Mouse (Mus musculus) forebrain, embryonic 11.5 days (tissue): ENCODE measurements around the gene Ccr10. TPM values are rescaled to one million over a fixed set of nuclear protein-coding genes. Genes with fewer than 3 reads are reported as not detected.

Source experiments
- microRNA-seq: library from miRNA; unstranded; fragments of <30 nt; microRNA quantifications from one replicate; pipeline ENCODE4, GENCODE M21; 2016; ENCODE audit not compliant: insufficient number of aligned reads
- polyA plus RNA-seq: library from polyadenylated mRNA; unstranded; fragments of >200 nt; fragmentation: Nextera tagmentation; extraction: Ambion mirVana; gene quantifications from 2 replicates; pipeline ENCODE4 v1.2.1, GENCODE M21; 2014

The Ccr10 gene
- polyA plus RNA-seq, 1 experiment from 2014 or later, result 0.17 TPM

Small RNA genes lying within 50 kb of the gene (microRNA-seq; reads per million reads assigned to microRNA genes)
- gene Gm27626, result not detected

Other genes with a start within 250 kb of the Ccr10 start
- gene Stat3, start 235.9 kb downstream of the Ccr10 start, polyA plus RNA-seq, result 26.2 and 27.8 TPM in 2 replicates
- 11.8 and 14.2 TPM in 2 replicates for gene Cavin1, start 204.6 kb downstream of the Ccr10 start, polyA plus RNA-seq
- 44.7 and 47.0 TPM in 2 replicates for gene Atp6v0a1, start 166.0 kb downstream of the Ccr10 start, polyA plus RNA-seq
- gene Naglu, start 105.4 kb downstream of the Ccr10 start, polyA plus RNA-seq, result 6.9 and 7.8 TPM in 2 replicates
- 0.19 TPM in 1 of 2 replicates, not detected in the other for gene Hsd17b1, start 97.0 kb downstream of the Ccr10 start, polyA plus RNA-seq
- gene Coasy, start 92.9 kb downstream of the Ccr10 start, polyA plus RNA-seq, result 50.4 and 51.5 TPM in 2 replicates
- gene Mlx, start 88.2 kb downstream of the Ccr10 start, polyA plus RNA-seq, result 41.8 and 44.3 TPM in 2 replicates
- gene Psmc3ip, start 80.0 kb downstream of the Ccr10 start, polyA plus RNA-seq, result 74.1 and 79.7 TPM in 2 replicates
- gene Retreg3, start 55.5 kb downstream of the Ccr10 start, polyA plus RNA-seq, result 11.1 and 12.9 TPM in 2 replicates
- 126 and 132 TPM in 2 replicates for gene Tubg1, start 55.5 kb downstream of the Ccr10 start, polyA plus RNA-seq
- gene Tubg2, start 19.5 kb downstream of the Ccr10 start, polyA plus RNA-seq, result 3.9 and 4.5 TPM in 2 replicates
- gene Cntnap1, start 4.9 kb downstream of the Ccr10 start, polyA plus RNA-seq, result 0.35 and 0.55 TPM in 2 replicates
- 7.9 and 9.1 TPM in 2 replicates for gene Plekhh3, start 4.1 kb downstream of the Ccr10 start, polyA plus RNA-seq
- gene Ezh1, start 51.0 kb upstream of the Ccr10 start, polyA plus RNA-seq, result 10.5 and 12.8 TPM in 2 replicates
- 59.4 and 64.3 TPM in 2 replicates for gene Ramp2, start 70.6 kb upstream of the Ccr10 start, polyA plus RNA-seq
- gene Vps25, start 78.3 kb upstream of the Ccr10 start, polyA plus RNA-seq, result 119 TPM in 2 replicates
- gene Wnk4, start 85.1 kb upstream of the Ccr10 start, polyA plus RNA-seq, result 5.3 and 7.6 TPM in 2 replicates
- 1.3 and 2.0 TPM in 2 replicates for gene Cntd1, start 103.6 kb upstream of the Ccr10 start, polyA plus RNA-seq
- 179 and 181 TPM in 2 replicates for gene Coa3, start 103.7 kb upstream of the Ccr10 start, polyA plus RNA-seq
- gene Becn1, start 126.8 kb upstream of the Ccr10 start, polyA plus RNA-seq, result 159 and 165 TPM in 2 replicates
- gene Psme3, start 140.8 kb upstream of the Ccr10 start, polyA plus RNA-seq, result 189 and 193 TPM in 2 replicates
- gene Aoc2, start 149.6 kb upstream of the Ccr10 start, polyA plus RNA-seq, result 2.8 and 3.1 TPM in 2 replicates
- gene Aoc3, start 155.2 kb upstream of the Ccr10 start, polyA plus RNA-seq, result not detected in 2 replicates
- not detected in 2 replicates for gene G6pc, start 192.1 kb upstream of the Ccr10 start, polyA plus RNA-seq
- 101 and 111 TPM in 2 replicates for gene Aarsd1, start 242.2 kb upstream of the Ccr10 start, polyA plus RNA-seq
- 8.2 and 9.5 TPM in 2 replicates for gene Gm27029, start 249.4 kb upstream of the Ccr10 start, polyA plus RNA-seq
- 22.5 and 24.5 TPM in 2 replicates for gene Rundc1, start 249.6 kb upstream of the Ccr10 start, polyA plus RNA-seq
- gene Ptges3l, start 249.9 kb upstream of the Ccr10 start, polyA plus RNA-seq, result 1.6 and 2.7 TPM in 2 replicates